Mouse (Mus musculus): ENCODE measurements around the gene Fbxl21. TPM values are rescaled to one million over a fixed set of nuclear protein-coding genes. Genes with fewer than 3 reads are reported as not detected.

Fbxl21 gene
- total RNA-seq, 4 experiments from 2014 or later: 11.7 to 14.0 (median 11.9) TPM

- no peak for DNase-seq (ENCODE audit: low spot score in 2 of 2)
Observed at GRCm38 (mm10) chr13:56534931-56535330, 12.7 kb downstream of the Fbxl21 start.

- DNase-seq (ENCODE audit: low spot score in 2 of 2): no peak
Observed at GRCm38 (mm10) chr13:56535570-56535969, 13.3 kb downstream of the Fbxl21 start.

GRCm38 (mm10) chr13:56537026-56537425, 14.8 kb downstream of the Fbxl21 start:
- DNase-seq (ENCODE audit: low spot score in 2 of 2): no peak

GRCm38 (mm10) chr13:56539846-56540245, 17.6 kb downstream of the Fbxl21 start:
- DNase-seq (ENCODE audit: low spot score in 2 of 2): no peak

GRCm38 (mm10) chr13:56543805-56544204, 21.5 kb downstream of the Fbxl21 start:
- no peak for DNase-seq (ENCODE audit: low spot score in 2 of 2)

- no peak for DNase-seq (ENCODE audit: low spot score in 2 of 2)
Observed at GRCm38 (mm10) chr13:56544956-56545355, 22.7 kb downstream of the Fbxl21 start.

- DNase-seq (ENCODE audit: low spot score in 2 of 2): no peak
Observed at GRCm38 (mm10) chr13:56548401-56548800, 26.1 kb downstream of the Fbxl21 start, which contains the start of gene Lect2. TSS of gene Lect2 (minus strand) at chr13:56548502.

- no peak for DNase-seq (ENCODE audit: low spot score in 2 of 2)
Observed at GRCm38 (mm10) chr13:56549364-56549763, 27.1 kb downstream of the Fbxl21 start.

GRCm38 (mm10) chr13:56550574-56550973, 28.3 kb downstream of the Fbxl21 start:
- DNase-seq (ENCODE audit: low spot score in 2 of 2): no peak

GRCm38 (mm10) chr13:56551661-56552060, 29.4 kb downstream of the Fbxl21 start:
- DNase-seq (ENCODE audit: low spot score in 2 of 2): no peak

GRCm38 (mm10) chr13:56553923-56554322, 31.7 kb downstream of the Fbxl21 start:
- DNase-seq (ENCODE audit: low spot score in 2 of 2): no peak

- DNase-seq (ENCODE audit: low spot score in 2 of 2): peak; percentile 18 to 42
Observed at GRCm38 (mm10) chr13:56554409-56554808, 32.1 kb downstream of the Fbxl21 start.

GRCm38 (mm10) chr13:56555957-56556356, 33.7 kb downstream of the Fbxl21 start:
- DNase-seq (ENCODE audit: low spot score in 2 of 2): no peak

GRCm38 (mm10) chr13:56556701-56557100, 34.4 kb downstream of the Fbxl21 start:
- DNase-seq (ENCODE audit: low spot score in 2 of 2): no peak

- no peak for DNase-seq (ENCODE audit: low spot score in 2 of 2)
Observed at GRCm38 (mm10) chr13:56558811-56559210, 36.5 kb downstream of the Fbxl21 start.

GRCm38 (mm10) chr13:56559841-56560370, 37.6 kb downstream of the Fbxl21 start:
- no peak for DNase-seq (ENCODE audit: low spot score in 2 of 2)

- no peak for DNase-seq (ENCODE audit: low spot score in 2 of 2)
Observed at GRCm38 (mm10) chr13:56561129-56561528, 38.9 kb downstream of the Fbxl21 start.

- DNase-seq (ENCODE audit: low spot score in 2 of 2): no peak
Observed at GRCm38 (mm10) chr13:56563075-56563474, 40.8 kb downstream of the Fbxl21 start.

GRCm38 (mm10) chr13:56566336-56566735, 44.1 kb downstream of the Fbxl21 start:
- DNase-seq (ENCODE audit: low spot score in 2 of 2): no peak

GRCm38 (mm10) chr13:56571645-56572044, 49.4 kb downstream of the Fbxl21 start:
- DNase-seq (ENCODE audit: low spot score in 2 of 2): no peak

- DNase-seq (ENCODE audit: low spot score in 2 of 2): no peak
Observed at GRCm38 (mm10) chr13:56575074-56575473, 52.8 kb downstream of the Fbxl21 start.

- DNase-seq (ENCODE audit: low spot score in 2 of 2): peak; percentile 26 to 59
Observed at GRCm38 (mm10) chr13:56575701-56576321, 53.5 kb downstream of the Fbxl21 start.

- no peak for DNase-seq (ENCODE audit: low spot score in 2 of 2)
Observed at GRCm38 (mm10) chr13:56578097-56578496, 55.8 kb downstream of the Fbxl21 start.

Data from left cerebral cortex, adult 8-10 months (tissue).